Mouse (Mus musculus): Measurements from ENCODE around the gene Mylk4. TPM values are rescaled to one million over a fixed set of nuclear protein-coding genes. Genes with fewer than 3 reads are reported as not detected.

Gene Mylk4
- polyA plus RNA-seq, 1 experiment = not detected

DNA sequence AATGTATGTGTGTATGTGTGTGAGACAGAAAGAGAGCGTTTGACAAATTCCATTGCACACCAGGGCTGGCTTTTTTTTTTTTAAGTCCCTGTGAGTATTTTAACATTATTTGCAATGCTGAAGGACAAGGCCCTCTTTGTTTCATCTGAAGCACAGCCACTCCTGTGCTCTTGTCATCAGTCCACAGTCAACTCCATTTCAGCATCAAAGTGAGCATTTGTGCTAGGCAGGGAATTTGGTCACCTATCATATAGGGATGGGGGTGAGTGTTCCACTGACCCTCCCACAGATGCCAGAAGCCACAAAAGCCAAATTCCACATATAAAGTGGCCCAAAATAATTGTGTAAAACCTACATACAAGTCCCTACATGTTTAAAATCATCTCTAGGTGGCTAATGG is 78.4 kb downstream of the Mylk4 start:
- no peaks in the 10 kb centered on the region for H3K36me3 ChIP-seq (ENCODE audit: control insufficient read depth, insufficient read depth, low read length, poor library complexity, severe bottlenecking)
- TF ChIP-seq CTCF (IDR thresholded peaks at IDR 0.05; ENCODE audit: low read depth, low read length) (no peak), EP300 (IDR thresholded peaks at IDR 0.05; ENCODE audit: insufficient read depth, low read depth, low read length) (no peak), POLR2A (IDR thresholded peaks at IDR 0.05; ENCODE audit: insufficient read depth, low read length) (no peak)
- no peak overlapping the region for H3K9ac ChIP-seq (ENCODE audit: low read depth, poor library complexity, severe bottlenecking)
- H3K9me3 ChIP-seq (replicated peaks; ENCODE audit: control insufficient read depth, insufficient read depth, low read length, poor library complexity, severe bottlenecking) = no peaks in the 10 kb centered on the region
- H3K27me3 ChIP-seq (ENCODE audit: control insufficient read depth, insufficient read depth, low read length, poor library complexity, severe bottlenecking) = no peaks in the 10 kb centered on the region
- H3K4me3 ChIP-seq (ENCODE audit: low read depth, low read length) = no peak overlapping the region
- no peak overlapping the region for H3K27ac ChIP-seq (ENCODE audit: insufficient read depth, low read length)
- no peaks in the 10 kb centered on the region for H3K4me1 ChIP-seq (ENCODE audit: control insufficient read depth, insufficient read depth, low read length)

GRCm38 (mm10) chr13:32704911-32705310 is 78.8 kb downstream of the Mylk4 start:
- Histone ChIP-seq H3K9me3 (replicated peaks; ENCODE audit: control insufficient read depth, insufficient read depth, low read length, poor library complexity, severe bottlenecking) (no peaks in the 10 kb centered on the region), H3K27me3 (ENCODE audit: control insufficient read depth, insufficient read depth, low read length, poor library complexity, severe bottlenecking) (no peaks in the 10 kb centered on the region), H3K27ac (ENCODE audit: insufficient read depth, low read length) (no peak overlapping the region), H3K4me3 (ENCODE audit: low read depth, low read length) (no peak overlapping the region), H3K4me1 (ENCODE audit: control insufficient read depth, insufficient read depth, low read length) (no peaks in the 10 kb centered on the region), H3K9ac (ENCODE audit: low read depth, poor library complexity, severe bottlenecking) (no peak overlapping the region), H3K36me3 (ENCODE audit: control insufficient read depth, insufficient read depth, low read length, poor library complexity, severe bottlenecking) (no peaks in the 10 kb centered on the region)
- TF ChIP-seq EP300 (IDR thresholded peaks at IDR 0.05; ENCODE audit: insufficient read depth, low read depth, low read length) (no peak), POLR2A (IDR thresholded peaks at IDR 0.05; ENCODE audit: insufficient read depth, low read length) (no peak), CTCF (IDR thresholded peaks at IDR 0.05; ENCODE audit: low read depth, low read length) (no peak)

DNA sequence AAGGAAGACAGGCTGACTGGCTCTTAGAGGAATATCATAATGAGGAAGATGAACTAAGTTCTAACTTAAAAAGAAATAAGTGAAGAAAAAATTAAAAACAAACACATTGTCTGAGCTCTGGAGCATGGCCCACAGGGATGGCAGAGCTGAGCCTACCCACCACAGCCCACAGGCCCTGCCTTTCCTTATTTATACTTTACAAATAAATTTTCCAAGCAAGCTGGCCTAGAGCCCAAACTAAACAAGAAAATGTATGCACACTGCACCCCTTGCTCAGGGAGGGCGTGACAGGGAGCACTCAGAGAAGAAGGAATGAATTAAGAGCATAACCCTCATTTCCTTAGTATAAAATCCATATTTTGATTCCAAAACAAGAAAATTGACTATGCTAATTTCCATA is 82.2 kb downstream of the Mylk4 start:
- Histone ChIP-seq H3K4me1 (ENCODE audit: control insufficient read depth, insufficient read depth, low read length) (no peaks in the 10 kb centered on the region), H3K36me3 (ENCODE audit: control insufficient read depth, insufficient read depth, low read length, poor library complexity, severe bottlenecking) (no peaks in the 10 kb centered on the region), H3K27me3 (ENCODE audit: control insufficient read depth, insufficient read depth, low read length, poor library complexity, severe bottlenecking) (no peaks in the 10 kb centered on the region), H3K4me3 (ENCODE audit: low read depth, low read length) (no peak overlapping the region), H3K27ac (ENCODE audit: insufficient read depth, low read length) (no peak overlapping the region), H3K9ac (ENCODE audit: low read depth, poor library complexity, severe bottlenecking) (no peak overlapping the region), H3K9me3 (replicated peaks; ENCODE audit: control insufficient read depth, insufficient read depth, low read length, poor library complexity, severe bottlenecking) (no peaks in the 10 kb centered on the region)
- no peak for TF ChIP-seq POLR2A (IDR thresholded peaks at IDR 0.05; ENCODE audit: insufficient read depth, low read length)
- no peak for TF ChIP-seq EP300 (IDR thresholded peaks at IDR 0.05; ENCODE audit: insufficient read depth, low read depth, low read length)
- TF ChIP-seq CTCF (IDR thresholded peaks at IDR 0.05; ENCODE audit: low read depth, low read length) = no peak

DNA sequence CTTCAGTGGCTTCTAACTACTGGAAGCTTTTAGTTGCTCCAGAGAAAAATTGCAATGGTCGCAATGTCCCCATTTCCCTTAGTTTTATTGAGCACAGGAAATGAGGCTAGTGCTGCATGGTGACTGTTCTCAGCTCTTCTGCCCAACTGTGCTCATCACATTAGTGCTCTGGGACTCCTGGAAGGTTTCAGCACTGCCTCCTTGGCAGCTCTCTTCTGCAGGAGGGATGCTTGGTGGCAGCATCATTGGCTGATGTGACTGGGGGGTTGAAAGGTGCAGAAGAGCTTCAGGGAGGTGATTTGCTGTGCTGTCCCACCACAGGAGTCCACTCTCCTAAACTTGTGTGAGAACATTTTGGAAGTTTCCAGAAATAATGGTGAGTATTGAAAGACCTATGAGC is 84.4 kb downstream of the Mylk4 start:
- Histone ChIP-seq H3K4me3 (ENCODE audit: low read depth, low read length) (no peak overlapping the region), H3K9ac (ENCODE audit: low read depth, poor library complexity, severe bottlenecking) (no peak overlapping the region), H3K9me3 (replicated peaks; ENCODE audit: control insufficient read depth, insufficient read depth, low read length, poor library complexity, severe bottlenecking) (no peaks in the 10 kb centered on the region), H3K27ac (ENCODE audit: insufficient read depth, low read length) (no peak overlapping the region), H3K27me3 (ENCODE audit: control insufficient read depth, insufficient read depth, low read length, poor library complexity, severe bottlenecking) (no peaks in the 10 kb centered on the region), H3K36me3 (ENCODE audit: control insufficient read depth, insufficient read depth, low read length, poor library complexity, severe bottlenecking) (no peaks in the 10 kb centered on the region), H3K4me1 (ENCODE audit: control insufficient read depth, insufficient read depth, low read length) (no peaks in the 10 kb centered on the region)
- TF ChIP-seq CTCF (IDR thresholded peaks at IDR 0.05; ENCODE audit: low read depth, low read length) (no peak), EP300 (IDR thresholded peaks at IDR 0.05; ENCODE audit: insufficient read depth, low read depth, low read length) (no peak), POLR2A (IDR thresholded peaks at IDR 0.05; ENCODE audit: insufficient read depth, low read length) (no peak)

GRCm38 (mm10) chr13:32698956-32699355 is 84.8 kb downstream of the Mylk4 start:
- no peak overlapping the region for H3K27ac ChIP-seq (ENCODE audit: insufficient read depth, low read length)
- H3K9me3 ChIP-seq (replicated peaks; ENCODE audit: control insufficient read depth, insufficient read depth, low read length, poor library complexity, severe bottlenecking) = no peaks in the 10 kb centered on the region
- no peak overlapping the region for H3K4me3 ChIP-seq (ENCODE audit: low read depth, low read length)
- H3K9ac ChIP-seq (ENCODE audit: low read depth, poor library complexity, severe bottlenecking) = no peak overlapping the region
- no peak for TF ChIP-seq EP300 (IDR thresholded peaks at IDR 0.05; ENCODE audit: insufficient read depth, low read depth, low read length)
- no peak for TF ChIP-seq CTCF (IDR thresholded peaks at IDR 0.05; ENCODE audit: low read depth, low read length)
- no peak for TF ChIP-seq POLR2A (IDR thresholded peaks at IDR 0.05; ENCODE audit: insufficient read depth, low read length)
- no peaks in the 10 kb centered on the region for H3K4me1 ChIP-seq (ENCODE audit: control insufficient read depth, insufficient read depth, low read length)
- no peaks in the 10 kb centered on the region for H3K27me3 ChIP-seq (ENCODE audit: control insufficient read depth, insufficient read depth, low read length, poor library complexity, severe bottlenecking)
- no peaks in the 10 kb centered on the region for H3K36me3 ChIP-seq (ENCODE audit: control insufficient read depth, insufficient read depth, low read length, poor library complexity, severe bottlenecking)

GRCm38 (mm10) chr13:32693886-32694455 is 89.8 kb downstream of the Mylk4 start:
- no peak overlapping the region for H3K27ac ChIP-seq (ENCODE audit: insufficient read depth, low read length)
- H3K9ac ChIP-seq (ENCODE audit: low read depth, poor library complexity, severe bottlenecking) = no peak overlapping the region
- H3K4me3 ChIP-seq (ENCODE audit: low read depth, low read length) = no peak overlapping the region
- no peak for TF ChIP-seq POLR2A (IDR thresholded peaks at IDR 0.05; ENCODE audit: insufficient read depth, low read length)
- TF ChIP-seq EP300 (IDR thresholded peaks at IDR 0.05; ENCODE audit: insufficient read depth, low read depth, low read length) = no peak
- no peak for TF ChIP-seq CTCF (IDR thresholded peaks at IDR 0.05; ENCODE audit: low read depth, low read length)
- no peaks in the 10 kb centered on the region for H3K27me3 ChIP-seq (ENCODE audit: control insufficient read depth, insufficient read depth, low read length, poor library complexity, severe bottlenecking)
- no peaks in the 10 kb centered on the region for H3K36me3 ChIP-seq (ENCODE audit: control insufficient read depth, insufficient read depth, low read length, poor library complexity, severe bottlenecking)
- no peaks in the 10 kb centered on the region for H3K4me1 ChIP-seq (ENCODE audit: control insufficient read depth, insufficient read depth, low read length)
- no peaks in the 10 kb centered on the region for H3K9me3 ChIP-seq (replicated peaks; ENCODE audit: control insufficient read depth, insufficient read depth, low read length, poor library complexity, severe bottlenecking)

Measured in ES-Bruce4 (cell line).